ENCODE assay signal across 24 mouse cellular contexts in the genomic region with DNA sequence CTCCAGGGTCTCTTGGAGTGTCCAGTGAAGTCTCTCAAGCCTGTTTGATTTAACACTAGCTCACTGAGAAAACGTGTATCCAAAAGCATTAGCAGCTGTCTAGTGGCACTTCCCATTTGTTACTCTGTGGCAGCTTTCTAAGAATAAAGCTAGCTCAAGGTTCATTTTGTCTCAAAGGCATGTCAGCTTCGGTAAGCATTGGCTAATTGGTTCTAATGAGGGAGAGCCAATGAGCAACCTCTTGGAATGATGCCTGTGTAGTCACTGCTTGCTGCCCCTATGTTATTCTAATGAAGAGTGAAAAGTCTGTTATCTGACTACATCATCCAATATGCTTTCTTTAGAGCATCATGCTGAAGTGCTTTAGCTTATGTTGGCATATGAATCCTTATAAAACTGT. TPM values are rescaled to one million over a fixed set of nuclear protein-coding genes. Genes with fewer than 3 reads are reported as not detected.
DNase-seq lines count a peak whose midpoint lies in the region; ATAC-seq and TF ChIP-seq lines count a peak whose summit lies in the region.
"Had no signal": no experiment of that assay in that cellular context is flagged by ENCODE, and none has a peak within 500 bp of the region (broad histone marks: within the 10 kb centered on the region; RNA-seq: fewer than 3 reads in every experiment).

No protein-coding gene starts in this region.

- H3K27me3 ChIP-seq in forebrain, embryonic 14.5 days (replicated peaks; ENCODE audit: control insufficient read depth, insufficient read depth, low read length), result no peaks in the 10 kb centered on the region; the same call in 1 of the 2 replicates
- H3K27me3 ChIP-seq in forebrain, embryonic 11.5 days (ENCODE audit: control insufficient read depth, insufficient read depth, low read length), result no peaks in the 10 kb centered on the region
- H3K27me3 ChIP-seq in heart, embryonic 11.5 days (ENCODE audit: control insufficient read depth, insufficient read depth, low read length), result no peaks in the 10 kb centered on the region
- H3K27me3 ChIP-seq in liver, embryonic 12.5 days (replicated peaks), result no peaks in the 10 kb centered on the region
- H3K27me3 ChIP-seq: embryonic facial prominence, embryonic 13.5 days; embryonic facial prominence, embryonic 15.5 days; Patski had no signal

- no peak overlapping the region for H3K4me3 ChIP-seq in forebrain, embryonic 14.5 days (ENCODE audit: low read depth, low read length)
- no peak overlapping the region for H3K4me3 ChIP-seq in forebrain, embryonic 11.5 days (ENCODE audit: low read depth, low read length)
- no peak overlapping the region for H3K4me3 ChIP-seq in heart, embryonic 11.5 days (ENCODE audit: low read depth, low read length)
- no peak overlapping the region for H3K4me3 ChIP-seq in liver, embryonic 12.5 days
- H3K4me3 ChIP-seq: embryonic facial prominence, embryonic 13.5 days; embryonic facial prominence, embryonic 15.5 days; erythroblast, embryonic 14.5 days; forebrain, embryonic 10.5 days had no signal

- H3K27ac ChIP-seq in forebrain, embryonic 14.5 days (ENCODE audit: low read depth, low read length), result no peak overlapping the region
- no peak overlapping the region for H3K27ac ChIP-seq in forebrain, embryonic 11.5 days (ENCODE audit: low read depth, low read length)
- no peak overlapping the region for H3K27ac ChIP-seq in heart, embryonic 11.5 days (ENCODE audit: low read depth, low read length)
- no peak overlapping the region for H3K27ac ChIP-seq in liver, embryonic 12.5 days
- H3K27ac ChIP-seq: embryonic facial prominence, embryonic 13.5 days; embryonic facial prominence, embryonic 15.5 days; forebrain, embryonic 10.5 days had no signal

- no peak for TF ChIP-seq POLR2A in brain, embryonic 14.5 days (IDR thresholded peaks at IDR 0.05; ENCODE audit: borderline replicate concordance, extremely low read depth, insufficient read depth, insufficient read length, poor library complexity, severe bottlenecking)

- no peaks in the 10 kb centered on the region for H3K9me3 ChIP-seq in forebrain, embryonic 14.5 days (replicated peaks; ENCODE audit: control insufficient read depth, low read length)
- H3K9me3 ChIP-seq in forebrain, embryonic 11.5 days (ENCODE audit: control insufficient read depth, low read length), result no peaks in the 10 kb centered on the region
- no peaks in the 10 kb centered on the region for H3K9me3 ChIP-seq in heart, embryonic 11.5 days (replicated peaks; ENCODE audit: control insufficient read depth, low read length)
- no peaks in the 10 kb centered on the region for H3K9me3 ChIP-seq in liver, embryonic 12.5 days (replicated peaks)
- H3K9me3 ChIP-seq: embryonic facial prominence, embryonic 13.5 days; embryonic facial prominence, embryonic 15.5 days; forebrain, embryonic 10.5 days had no signal

- no peaks in the 10 kb centered on the region for H3K4me1 ChIP-seq in forebrain, embryonic 14.5 days (ENCODE audit: control insufficient read depth, insufficient read depth, low read length)
- H3K4me1 ChIP-seq in forebrain, embryonic 11.5 days (replicated peaks; ENCODE audit: control insufficient read depth, insufficient read depth, low read length), result peaks cover 2% of the 10 kb centered on the region; the same call in 1 of the 2 replicates
- H3K4me1 ChIP-seq in heart, embryonic 11.5 days (ENCODE audit: control insufficient read depth, insufficient read depth, low read length), result no peaks in the 10 kb centered on the region
- H3K4me1 ChIP-seq in liver, embryonic 12.5 days, result peaks cover 10% of the 10 kb centered on the region
- H3K4me1 ChIP-seq: embryonic facial prominence, embryonic 13.5 days; embryonic facial prominence, embryonic 15.5 days had no signal

- ATAC-seq in forebrain, embryonic 14.5 days, result peak; percentile 66
- no peak for ATAC-seq in forebrain, embryonic 11.5 days (replicated peaks; ENCODE audit: low FRiP score)
- no peak for ATAC-seq in heart, embryonic 11.5 days (replicated peaks; ENCODE audit: insufficient number of reproducible peaks, low FRiP score, low TSS enrichment)
- no peak for ATAC-seq in liver, embryonic 12.5 days
- ATAC-seq: activated CD4-positive, CD25-positive, alpha-beta regulatory T cell, adult 4 months; Patski had no signal

- H3K4me2 ChIP-seq in forebrain, embryonic 14.5 days (ENCODE audit: low read length), result no peak overlapping the region
- no peak overlapping the region for H3K4me2 ChIP-seq in forebrain, embryonic 11.5 days (ENCODE audit: low read depth, low read length, severe bottlenecking)
- H3K4me2 ChIP-seq in heart, embryonic 11.5 days, result no peak overlapping the region
- no peak overlapping the region for H3K4me2 ChIP-seq in liver, embryonic 12.5 days
- H3K4me2 ChIP-seq: embryonic facial prominence, embryonic 13.5 days; embryonic facial prominence, embryonic 15.5 days had no signal

- WGBS in forebrain, embryonic 14.5 days, result 8% methylated on average over 2 of the region's 2 CpGs
- WGBS in forebrain, embryonic 11.5 days, result 33% methylated on average over 2 of the region's 2 CpGs
- WGBS in heart, embryonic 11.5 days (ENCODE audit: insufficient replicate concordance), result 64% methylated on average over 2 of the region's 2 CpGs
- WGBS in liver, embryonic 12.5 days (ENCODE audit: insufficient replicate concordance), result 34% methylated on average over 2 of the region's 2 CpGs

- H3K36me3 ChIP-seq in forebrain, embryonic 14.5 days (ENCODE audit: control insufficient read depth, insufficient read depth, low read length), result no peaks in the 10 kb centered on the region
- no peaks in the 10 kb centered on the region for H3K36me3 ChIP-seq in forebrain, embryonic 11.5 days (ENCODE audit: control insufficient read depth, insufficient read depth, low read length)
- no peaks in the 10 kb centered on the region for H3K36me3 ChIP-seq in heart, embryonic 11.5 days (ENCODE audit: control insufficient read depth, insufficient read depth, low read length)
- no peaks in the 10 kb centered on the region for H3K36me3 ChIP-seq in liver, embryonic 12.5 days
- H3K36me3 ChIP-seq: embryonic facial prominence, embryonic 13.5 days; embryonic facial prominence, embryonic 15.5 days; forebrain, embryonic 10.5 days had no signal

- H3K9ac ChIP-seq in forebrain, embryonic 14.5 days (ENCODE audit: low read length), result no peak overlapping the region
- no peak overlapping the region for H3K9ac ChIP-seq in forebrain, embryonic 11.5 days (ENCODE audit: low read length)
- no peak overlapping the region for H3K9ac ChIP-seq in heart, embryonic 11.5 days (ENCODE audit: low read depth, low read length)
- no peak overlapping the region for H3K9ac ChIP-seq in liver, embryonic 12.5 days
- H3K9ac ChIP-seq: embryonic facial prominence, embryonic 13.5 days; embryonic facial prominence, embryonic 15.5 days had no signal

- peak; percentile 75 for DNase-seq in forebrain, embryonic 14.5 days (ENCODE audit: low spot score)
- DNase-seq in forebrain, embryonic 11.5 days (ENCODE audit: low spot score), result no peak
- peak; percentile 41 for DNase-seq in heart, adult 11 months
- DNase-seq in brain, embryonic 14.5 days (ENCODE audit: low read depth), result peak; percentile 83
- DNase-seq in retina, postnatal 1 day, result peak; percentile 72
- no peak for DNase-seq in kidney, postnatal 14 days
- DNase-seq: adrenal gland, adult 8-10 months; adrenal gland, postnatal 14 days; adrenal gland, postnatal 36 days; cerebellum, adult 11 months; cerebellum, adult 18-20 months; cerebellum, adult 8-10 months; cerebellum, adult 9-11 months; cerebellum, postnatal 14 days; cerebellum, postnatal 36 days; embryo, embryonic 11 days had no signal

- no peak for TF ChIP-seq CTCF in brain, embryonic 14.5 days (IDR thresholded peaks at IDR 0.05; ENCODE audit: borderline replicate concordance, extremely low read depth, insufficient read depth, insufficient read length)

RNA-seq across cellular contexts. Expression of a gene that starts 45.4 kb away (rescaled TPM):
- polyA plus RNA-seq in forebrain, embryonic 14.5 days (2014; fragmentation: Nextera tagmentation; extraction: Ambion mirVana), result 0.09 and 0.18 TPM in 2 replicates
- 0.21 and 0.44 TPM in 2 replicates for polyA plus RNA-seq in forebrain, embryonic 11.5 days (2014; fragmentation: Nextera tagmentation; extraction: Ambion mirVana)
- polyA plus RNA-seq in heart, embryonic 11.5 days (2014; fragmentation: Nextera tagmentation; extraction: Ambion mirVana), result not detected in 2 replicates
- polyA plus RNA-seq in brain, embryonic 14.5 days (2012; rRNA removed), result 0.06 and 0.12 TPM in 2 replicates
- polyA plus RNA-seq in liver, embryonic 12.5 days (2016; fragmentation: Nextera tagmentation; extraction: Ambion mirVana), result not detected in 2 replicates
- polyA plus RNA-seq: activated CD4-positive, CD25-positive, alpha-beta regulatory T cell, adult 4 months; embryonic facial prominence, embryonic 15.5 days; erythroblast, embryonic 14.5 days; forebrain, embryonic 10.5 days had no signal

Comparison
In these comparisons a context has a peak if more than half of its experiments do, and no peak if none do; other contexts are left out.
1. DNase-seq: peak in forebrain, embryonic 14.5 days (single experiment), heart, adult 11 months (single experiment), brain, embryonic 14.5 days (single experiment) and retina, postnatal 1 day (single experiment); none in forebrain, embryonic 11.5 days (single experiment) and kidney, postnatal 14 days (single experiment).